Mouse (Mus musculus): ENCODE data around the gene Dhdds.

The Dhdds gene

GRCm38 (mm10) chr4:134000466-134001438 is at the start of gene Dhdds:
Gene Dhdds (minus strand): TSS chr4:134000918.
- DNase-seq, result peak; percentile 95

DNA sequence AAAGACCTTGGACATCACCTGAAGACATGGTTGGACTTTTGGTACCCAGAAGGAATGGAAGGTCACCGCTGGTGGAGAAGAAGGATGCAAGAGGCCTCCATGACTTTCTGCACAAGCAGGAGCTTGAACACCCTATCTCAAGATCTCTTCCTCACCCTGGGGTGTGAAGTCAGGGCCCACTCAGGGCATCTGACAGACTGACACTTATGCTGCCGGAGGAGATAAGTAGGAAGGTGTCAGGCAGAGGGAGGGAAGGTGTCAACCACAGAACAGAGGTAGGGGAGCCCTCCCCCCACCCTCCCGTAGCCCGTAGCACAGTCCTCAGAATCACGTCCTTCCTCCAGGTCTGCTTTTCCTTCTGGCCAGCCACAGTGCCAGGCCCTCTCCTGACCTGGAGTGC is 46.9 kb upstream of the Dhdds start:
- DNase-seq, result no peak

DNA sequence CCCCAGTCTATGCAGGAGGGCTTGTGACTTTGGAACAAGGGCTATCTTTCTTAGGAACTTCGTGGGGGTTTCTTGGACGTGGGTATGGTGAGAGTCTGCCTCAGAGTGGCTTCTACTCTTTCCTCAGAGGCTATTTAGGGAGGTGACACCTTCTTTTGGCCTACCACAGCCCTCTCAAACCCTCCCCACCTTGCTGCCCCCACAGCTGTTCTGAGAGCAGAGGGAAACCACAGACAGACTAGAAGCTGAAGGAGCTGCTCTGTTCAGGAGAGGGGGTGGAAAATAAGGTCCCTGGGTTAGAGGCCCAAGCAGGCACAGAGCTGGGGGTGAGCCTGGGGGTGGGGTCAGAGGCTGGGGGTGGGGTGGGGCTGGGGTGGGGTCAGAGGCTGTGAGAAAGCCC is 42.3 kb upstream of the Dhdds start:
- DNase-seq, result no peak

DNA sequence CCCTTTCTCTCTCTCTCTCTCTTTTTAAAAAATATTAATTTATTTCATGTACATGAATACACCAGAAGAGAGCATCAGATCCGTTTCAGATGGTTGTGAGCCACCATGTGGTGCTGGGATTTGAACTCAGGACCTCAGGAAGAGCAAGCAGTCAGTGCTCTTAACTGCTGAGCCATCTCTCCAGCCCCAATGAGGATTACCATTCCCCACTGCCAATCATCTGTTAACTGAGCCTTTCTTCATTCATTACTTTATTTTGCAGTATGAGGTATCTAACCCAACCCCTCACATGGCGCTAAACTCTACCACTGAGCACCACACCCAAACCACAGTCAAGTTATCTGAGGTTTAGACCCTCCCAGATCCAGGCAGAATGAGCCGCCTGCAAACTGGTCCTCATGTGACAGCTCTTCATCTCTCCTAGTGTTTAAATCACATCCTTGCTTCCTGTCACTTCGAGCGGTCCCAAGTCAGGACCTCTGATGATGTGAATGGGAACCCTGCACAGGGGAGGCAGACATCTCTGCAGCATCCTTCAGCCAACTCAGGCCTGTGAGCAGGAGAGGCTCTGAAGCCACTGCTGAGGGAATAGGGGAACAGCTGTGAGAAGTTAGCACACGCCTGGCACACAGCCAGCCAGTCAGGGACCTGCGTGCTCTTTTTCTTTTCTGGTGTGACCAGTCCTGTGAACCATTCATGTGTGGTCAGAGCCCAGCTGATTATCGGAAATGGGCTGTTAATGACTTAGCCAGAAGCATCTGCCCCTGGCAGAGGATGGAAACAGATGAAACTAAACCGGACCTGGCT is 40.8 kb upstream of the Dhdds start:
- no peak for DNase-seq

GRCm38 (mm10) chr4:134035953-134036352 is 35.2 kb upstream of the Dhdds start:
- DNase-seq, result peak; percentile 74

- DNase-seq, result no peak
Measured at GRCm38 (mm10) chr4:134025802-134026201, 25.1 kb upstream of the Dhdds start.

DNA sequence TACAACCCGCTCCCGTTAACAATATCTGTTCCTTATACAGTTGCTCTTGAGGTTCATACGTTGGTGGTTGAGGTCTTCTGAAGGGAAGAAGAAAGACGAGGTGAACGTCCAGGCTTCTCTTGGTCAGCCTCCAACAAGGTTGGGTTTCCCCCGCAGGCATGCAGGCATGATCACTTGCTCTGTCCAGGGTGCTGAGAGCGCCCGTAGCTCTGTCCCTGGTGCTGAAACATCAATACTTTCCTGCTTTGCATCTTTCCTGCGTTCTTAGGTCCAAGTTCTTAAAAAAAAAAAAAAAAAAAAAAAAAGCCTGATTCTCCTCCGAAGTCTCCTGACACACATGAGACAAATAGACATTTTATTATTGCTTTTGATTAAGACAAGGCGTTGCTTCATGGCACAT is 19.9 kb upstream of the Dhdds start:
- DNase-seq, result no peak

- peak; percentile 61 for DNase-seq
Measured at GRCm38 (mm10) chr4:134019641-134020351, 19.1 kb upstream of the Dhdds start.

DNA sequence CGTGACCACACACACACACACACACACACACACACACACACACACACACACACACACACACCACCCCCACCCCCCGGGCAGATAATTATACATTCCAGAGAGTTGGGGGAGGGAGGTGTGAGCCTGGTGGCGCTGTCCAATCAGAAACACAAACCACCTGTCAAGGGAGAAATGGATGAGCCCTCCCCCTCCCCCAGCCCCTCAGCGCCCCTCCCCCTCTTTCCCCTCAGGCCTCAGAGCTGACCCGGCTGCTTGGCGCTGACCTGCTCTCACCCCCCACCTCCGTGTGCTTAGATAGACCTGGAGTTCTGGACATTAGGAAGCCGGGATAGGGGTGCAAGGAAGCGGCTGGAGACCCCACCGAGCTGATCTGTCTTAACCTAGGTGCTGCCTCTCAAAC is 18.5 kb upstream of the Dhdds start:
- no peak for DNase-seq

GRCm38 (mm10) chr4:134018779-134019145 is 18.0 kb upstream of the Dhdds start, which contains the start of gene Lin28a:
Gene Lin28a (minus strand): TSS chr4:134018841.
- DNase-seq, result no peak

- DNase-seq, result no peak
Measured at GRCm38 (mm10) chr4:134018038-134018778, 17.5 kb upstream of the Dhdds start.

DNA sequence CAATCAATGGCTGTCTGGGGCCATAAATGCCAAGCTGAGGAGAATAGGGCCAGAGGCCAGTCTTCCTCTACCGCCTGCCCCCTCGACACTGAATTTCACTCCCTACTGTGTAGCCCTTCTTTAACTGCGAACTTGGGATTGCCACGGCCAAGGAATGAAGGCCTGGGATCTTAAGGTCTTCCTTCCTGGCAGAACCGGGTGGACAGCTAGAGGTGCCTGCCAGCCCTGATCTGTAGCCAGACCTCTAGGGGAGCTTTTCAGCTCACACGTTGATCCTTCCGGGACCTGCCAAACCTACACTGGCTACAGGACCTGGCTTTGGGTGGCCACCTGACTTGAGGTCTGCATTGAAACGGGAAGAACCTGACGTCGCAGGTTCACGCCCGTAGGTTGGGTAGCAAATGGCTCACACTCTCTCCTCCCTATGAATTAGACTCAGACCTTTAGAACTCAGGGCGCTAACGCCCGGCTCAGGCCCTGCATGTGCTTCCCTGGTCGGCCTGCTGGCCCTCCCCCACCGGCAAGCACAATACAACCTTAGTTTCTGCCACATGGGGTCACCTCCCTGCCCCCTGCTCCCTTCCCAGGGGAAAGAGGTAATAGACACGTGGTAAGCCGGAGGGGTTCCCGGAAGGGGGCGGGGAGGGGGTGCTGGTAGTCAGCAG is 16.6 kb upstream of the Dhdds start:
- DNase-seq, result no peak

DNA sequence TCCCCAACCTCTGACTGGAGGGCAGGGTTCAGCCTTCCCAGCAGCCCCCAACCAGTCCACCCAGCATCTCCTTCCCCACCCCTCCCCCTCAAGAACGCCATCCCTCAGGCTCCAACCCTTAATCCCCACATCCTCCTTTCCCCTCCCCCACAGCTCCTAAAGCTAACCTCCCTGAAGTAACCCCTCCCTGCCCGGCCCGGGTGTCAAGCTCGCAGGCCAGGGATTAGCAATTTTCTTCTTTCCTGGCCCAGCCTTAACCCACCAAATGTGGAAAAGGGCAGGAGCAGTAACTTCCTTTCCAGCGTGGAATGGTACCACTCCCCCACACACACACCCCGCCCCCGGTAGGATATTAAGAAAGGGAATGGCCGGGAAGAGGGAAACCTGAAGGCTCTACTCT is 16.0 kb upstream of the Dhdds start:
- DNase-seq, result no peak

- no peak for DNase-seq
Measured at GRCm38 (mm10) chr4:134016208-134016607, 15.5 kb upstream of the Dhdds start.

- DNase-seq, result no peak
Measured at GRCm38 (mm10) chr4:134012858-134013528, 12.3 kb upstream of the Dhdds start.

DNA sequence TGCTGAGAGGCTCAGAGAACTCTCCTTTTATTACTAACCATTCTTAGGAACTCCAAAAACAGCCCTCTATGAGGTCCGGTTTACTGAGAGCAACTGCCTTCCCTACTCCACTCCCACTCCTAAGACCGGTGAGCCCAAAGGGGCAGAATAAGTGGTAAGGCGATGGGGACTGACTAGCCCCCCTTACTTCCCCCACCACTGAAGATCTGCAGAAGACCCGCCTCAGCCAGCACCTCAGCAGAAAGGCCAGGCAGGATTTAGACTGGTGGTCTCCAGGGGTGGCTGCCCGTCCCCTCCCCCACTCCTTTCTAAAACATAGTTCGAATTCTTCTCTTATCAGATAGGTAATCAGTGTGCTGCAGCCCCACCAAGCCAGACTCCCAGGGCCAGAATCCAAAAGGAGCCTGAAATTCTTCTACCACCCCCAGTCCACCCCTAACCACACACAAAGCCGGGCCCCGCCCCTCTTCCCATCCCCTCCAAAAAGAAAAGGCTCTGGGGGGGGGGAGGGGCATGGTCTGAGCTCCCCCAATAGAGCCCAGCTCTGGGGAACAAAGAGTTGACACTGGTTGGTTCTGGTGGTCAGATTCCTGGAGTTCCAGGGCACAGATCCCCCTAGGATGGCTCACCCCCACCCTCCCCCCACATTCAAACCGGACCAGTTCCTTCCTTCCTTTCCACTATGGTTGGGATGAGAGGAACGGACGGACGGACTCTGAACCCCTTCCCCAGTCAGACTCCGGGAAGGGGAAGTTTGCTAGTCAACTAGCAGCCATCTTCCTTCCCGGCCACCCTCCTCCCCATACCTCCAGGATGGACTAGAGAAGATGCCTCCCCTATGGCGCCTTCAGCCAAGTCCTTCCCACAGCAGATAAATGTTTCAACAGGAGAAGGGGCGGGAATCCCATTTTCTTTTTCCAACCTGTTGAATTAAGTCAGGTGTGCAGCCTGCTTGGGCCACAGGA is 11.0 kb upstream of the Dhdds start:
- no peak for DNase-seq

- DNase-seq, result no peak
Measured at GRCm38 (mm10) chr4:134009709-134010108, 9.0 kb upstream of the Dhdds start.

DNA sequence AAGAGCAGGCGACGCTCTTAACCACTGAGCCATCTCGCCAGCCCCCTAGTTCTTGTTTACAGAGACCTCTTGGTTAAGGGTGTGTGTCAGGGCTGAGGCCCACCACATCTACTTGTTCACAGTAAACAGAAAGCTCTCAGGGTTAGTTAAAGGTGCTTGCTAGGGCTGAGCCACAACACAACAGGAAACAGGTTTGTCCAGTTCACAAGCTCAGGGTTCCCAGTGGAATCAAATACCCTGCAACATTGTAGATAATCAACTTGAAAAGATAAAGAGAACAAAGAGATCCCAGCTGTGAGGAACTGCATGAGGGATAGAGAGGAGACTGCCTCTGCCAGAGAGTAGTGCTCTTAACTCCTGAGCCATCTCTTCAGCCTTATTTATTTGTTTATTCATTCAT is 6.1 kb upstream of the Dhdds start:
- no peak for DNase-seq

DNA sequence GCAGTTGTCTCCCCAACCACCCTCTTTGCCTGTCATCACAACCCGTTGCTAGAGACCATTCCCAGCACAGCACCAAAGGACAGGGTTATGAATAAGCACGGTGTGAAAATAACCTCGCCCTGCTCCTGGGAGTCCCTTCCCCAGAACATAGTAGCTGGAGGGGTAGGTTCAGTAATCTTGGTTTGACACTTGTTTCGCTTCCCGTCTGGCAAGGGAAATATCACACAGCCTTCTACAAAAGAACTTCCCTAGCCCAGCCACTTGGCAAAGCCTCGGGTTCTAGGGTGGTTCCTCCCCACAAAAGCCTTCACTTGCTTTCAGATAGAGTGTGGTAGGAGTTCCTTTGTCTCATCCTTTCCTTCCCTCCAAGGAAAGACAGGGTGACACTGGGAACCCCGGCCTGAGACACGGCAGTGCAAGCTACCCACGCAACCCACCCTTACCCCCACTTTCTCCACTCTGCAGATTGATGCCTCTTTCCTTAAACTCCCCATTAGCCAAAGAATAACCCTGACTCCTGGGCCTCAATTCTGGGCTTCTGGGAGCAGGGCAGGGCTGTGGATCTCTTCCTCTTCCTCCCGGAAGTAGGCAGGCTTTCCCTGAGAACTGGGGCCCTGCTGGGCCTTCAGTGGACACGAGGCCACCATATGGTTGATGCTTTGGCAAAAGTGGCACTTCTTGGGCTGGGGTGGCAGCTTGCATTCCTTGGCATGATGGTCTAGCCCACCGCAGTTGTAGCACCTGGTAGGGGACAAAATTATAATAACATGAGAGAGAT is 5.1 kb upstream of the Dhdds start:
- no peak for DNase-seq

All from cerebellum, adult 11 months (tissue).